Mouse (Mus musculus) hindbrain, embryonic 12.5 days (tissue): Measurements from ENCODE around the gene Vmn1r233. TPM values are rescaled to one million over a fixed set of nuclear protein-coding genes. Genes with fewer than 3 reads are reported as not detected.

ENCODE experiments used
- ATAC-seq: fragments of 200-750 bp; cut with Nextera tagmentation; 2 replicates; pipeline ENCODE4 v1.8.0; 2017; ENCODE audit warnings: moderate TSS enrichment; ENCODE audit not compliant: low FRiP score
- H3K27ac ChIP-seq: fragments of 300-500 bp; sonication (generic); 2 replicates; pipeline ENCODE4 v1.5.1; 2016; ENCODE audit warnings: mild to moderate bottlenecking
- H3K27me3 ChIP-seq: fragments of 300-500 bp; sonication (generic); 2 replicates; pipeline ENCODE4 v1.6.1; 2016; ENCODE audit warnings: mild to moderate bottlenecking
- H3K36me3 ChIP-seq: fragments of 300-500 bp; sonication (generic); 2 replicates; pipeline ENCODE4 v1.6.1; 2016; ENCODE audit warnings: mild to moderate bottlenecking
- H3K4me1 ChIP-seq: fragments of 300-500 bp; sonication (generic); 2 replicates; pipeline ENCODE4 v1.6.1; 2016
- H3K4me2 ChIP-seq: fragments of 300-500 bp; sonication (generic); replicated peaks from 2 replicates; pipeline ENCODE4 v1.6.1; 2016; ENCODE audit warnings: mild to moderate bottlenecking
- H3K4me3 ChIP-seq: fragments of 300-500 bp; sonication (generic); 2 replicates; pipeline ENCODE4 v1.5.1; 2016; ENCODE audit warnings: mild to moderate bottlenecking
- H3K9ac ChIP-seq: fragments of 300-500 bp; sonication (generic); 2 replicates; pipeline ENCODE4 v1.6.1; 2016; ENCODE audit warnings: mild to moderate bottlenecking, moderate library complexity
- H3K9me3 ChIP-seq: fragments of 300-500 bp; sonication (generic); replicated peaks from 2 replicates; pipeline ENCODE4 v1.6.1; 2016; ENCODE audit warnings: mild to moderate bottlenecking
- WGBS: fragments of 180-500 bp; shearing (Covaris S2); methylation state at CpG from one replicate; pipeline ENCODE4 v1.1.7; 2016; 5-methylcytosine and 5-hydroxymethylcytosine counted together
- polyA plus RNA-seq: library from polyadenylated mRNA; unstranded; fragments of >200 nt; fragmentation: Nextera tagmentation; extraction: Ambion mirVana; gene quantifications from 2 replicates; pipeline ENCODE4 v1.2.1, GENCODE M21; 2016

Gene Vmn1r233
- not detected in 2 replicates for polyA plus RNA-seq

- no peak within 1 kb of the TSS for H3K4me2 ChIP-seq
- H3K27me3 ChIP-seq: no peaks in the 10 kb centered on the region
- H3K4me1 ChIP-seq: no peaks in the 10 kb centered on the region
- H3K4me3 ChIP-seq: no peak within 1 kb of the TSS
- H3K9ac ChIP-seq: no peak within 1 kb of the TSS
- no peak for ATAC-seq
- no peaks in the 10 kb centered on the region for H3K9me3 ChIP-seq
- H3K27ac ChIP-seq: no peak within 1 kb of the TSS
- no peaks in the 10 kb centered on the region for H3K36me3 ChIP-seq
Observed at GRCm38 (mm10) chr17:20996364-20996763, at the start of gene Vmn1r233. Gene Vmn1r233 (minus strand): TSS chr17:20996464.

GRCm38 (mm10) chr17:21018410-21019080 is 22.3 kb upstream of the Vmn1r233 start:
- Histone ChIP-seq H3K36me3 (peaks cover 63% of the 10 kb centered on the region), H3K4me2 (no peak overlapping the region), H3K27ac (no peak overlapping the region), H3K4me1 (no peaks in the 10 kb centered on the region), H3K9ac (no peak overlapping the region), H3K27me3 (no peaks in the 10 kb centered on the region), H3K4me3 (no peak overlapping the region), H3K9me3 (no peaks in the 10 kb centered on the region)
- 90% methylated on average over 1 of the region's 1 CpGs for WGBS
- ATAC-seq: no peak

- Histone ChIP-seq H3K4me2 (peak overlapping the region; percentile 68), H3K9me3 (no peaks in the 10 kb centered on the region), H3K36me3 (peaks cover 19% of the 10 kb centered on the region), H3K4me3 (peak overlapping the region; percentile 66), H3K4me1 (peaks cover 14% of the 10 kb centered on the region), H3K27me3 (no peaks in the 10 kb centered on the region), H3K27ac (no peak overlapping the region), H3K9ac (peak overlapping the region; percentile 79)
- ATAC-seq: no peak
- 50% methylated on average over 1 of the region's 1 CpGs for WGBS
Observed at GRCm38 (mm10) chr17:21009726-21010125, 13.5 kb upstream of the Vmn1r233 start.

GRCm38 (mm10) chr17:21008382-21009331 is 12.4 kb upstream of the Vmn1r233 start, which contains the start of gene Zfp160:
Gene Zfp160 (plus strand): TSS chr17:21008903.
- peak; percentile 97 for ATAC-seq
- Histone ChIP-seq H3K4me2 (peak within 1 kb of the TSS; percentile 68), H3K36me3 (peaks cover 19% of the 10 kb centered on the region), H3K4me1 (peaks cover 14% of the 10 kb centered on the region), H3K9me3 (no peaks in the 10 kb centered on the region), H3K4me3 (peak within 1 kb of the TSS; percentile 66), H3K27ac (peak within 1 kb of the TSS; percentile 89), H3K27me3 (no peaks in the 10 kb centered on the region), H3K9ac (peak within 1 kb of the TSS; percentile 79)
- WGBS: 6% methylated on average over 36 of the region's 36 CpGs

- H3K36me3 ChIP-seq: no peaks in the 10 kb centered on the region
- H3K9ac ChIP-seq: no peak overlapping the region
- H3K4me3 ChIP-seq: no peak overlapping the region
- H3K4me2 ChIP-seq: no peak overlapping the region
- H3K9me3 ChIP-seq: no peaks in the 10 kb centered on the region
- no peaks in the 10 kb centered on the region for H3K27me3 ChIP-seq
- WGBS: 78% methylated on average over 2 of the region's 2 CpGs
- H3K27ac ChIP-seq: no peak overlapping the region
- no peak for ATAC-seq
- no peaks in the 10 kb centered on the region for H3K4me1 ChIP-seq
Observed at GRCm38 (mm10) chr17:20993716-20994115, 2.5 kb downstream of the Vmn1r233 start.

GRCm38 (mm10) chr17:20966681-20967080 is 29.6 kb downstream of the Vmn1r233 start:
- peaks cover 81% of the 10 kb centered on the region for H3K36me3 ChIP-seq
- no peak overlapping the region for H3K4me3 ChIP-seq
- no peak overlapping the region for H3K9ac ChIP-seq
- H3K9me3 ChIP-seq: no peaks in the 10 kb centered on the region
- no peak for ATAC-seq
- H3K4me1 ChIP-seq: no peaks in the 10 kb centered on the region
- H3K27ac ChIP-seq: no peak overlapping the region
- no peak overlapping the region for H3K4me2 ChIP-seq
- H3K27me3 ChIP-seq: no peaks in the 10 kb centered on the region

- no peak overlapping the region for H3K4me2 ChIP-seq
- no peak overlapping the region for H3K4me3 ChIP-seq
- 87% methylated on average over 4 of the region's 4 CpGs for WGBS
- ATAC-seq: no peak
- no peak overlapping the region for H3K27ac ChIP-seq
- H3K9ac ChIP-seq: no peak overlapping the region
- H3K36me3 ChIP-seq: peaks cover 94% of the 10 kb centered on the region
- no peaks in the 10 kb centered on the region for H3K27me3 ChIP-seq
- H3K9me3 ChIP-seq: no peaks in the 10 kb centered on the region
- H3K4me1 ChIP-seq: no peaks in the 10 kb centered on the region
Observed at GRCm38 (mm10) chr17:20965421-20965820, 30.8 kb downstream of the Vmn1r233 start.

- H3K9ac ChIP-seq: no peak overlapping the region
- no peaks in the 10 kb centered on the region for H3K4me1 ChIP-seq
- H3K9me3 ChIP-seq: no peaks in the 10 kb centered on the region
- WGBS: 95% methylated on average over 5 of the region's 5 CpGs
- H3K27me3 ChIP-seq: no peaks in the 10 kb centered on the region
- H3K4me3 ChIP-seq: no peak overlapping the region
- H3K36me3 ChIP-seq: peaks cover 98% of the 10 kb centered on the region
- H3K27ac ChIP-seq: no peak overlapping the region
- ATAC-seq: no peak
- no peak overlapping the region for H3K4me2 ChIP-seq
Observed at GRCm38 (mm10) chr17:20960386-20960785, 35.9 kb downstream of the Vmn1r233 start.

- Histone ChIP-seq H3K4me1 (peaks cover 33% of the 10 kb centered on the region), H3K4me2 (peak overlapping the region; percentile 81), H3K9me3 (no peaks in the 10 kb centered on the region), H3K36me3 (peaks cover 5% of the 10 kb centered on the region), H3K4me3 (peak overlapping the region; percentile 73), H3K27me3 (no peaks in the 10 kb centered on the region), H3K9ac (peak overlapping the region; percentile 84), H3K27ac (no peak overlapping the region)
- ATAC-seq: no peak
Observed at GRCm38 (mm10) chr17:20946636-20947035, 49.6 kb downstream of the Vmn1r233 start.

- H3K4me1 ChIP-seq: peaks cover 33% of the 10 kb centered on the region
- H3K27ac ChIP-seq: peak overlapping the region; percentile 97
- no peaks in the 10 kb centered on the region for H3K9me3 ChIP-seq
- H3K4me3 ChIP-seq: peak overlapping the region; percentile 73
- 1% methylated on average over 13 of the region's 13 CpGs for WGBS
- H3K4me2 ChIP-seq: peak overlapping the region; percentile 81
- no peaks in the 10 kb centered on the region for H3K27me3 ChIP-seq
- peak overlapping the region; percentile 84 for H3K9ac ChIP-seq
- no peak for ATAC-seq
- no peaks in the 10 kb centered on the region for H3K36me3 ChIP-seq
Observed at GRCm38 (mm10) chr17:20946026-20946565, 50.2 kb downstream of the Vmn1r233 start.

- WGBS: 1% methylated on average over 69 of the region's 69 CpGs
- Histone ChIP-seq H3K4me1 (peaks cover 33% of the 10 kb centered on the region), H3K27ac (peak within 1 kb of the TSS; percentile 97), H3K4me2 (peak within 1 kb of the TSS; percentile 81), H3K27me3 (no peaks in the 10 kb centered on the region), H3K9me3 (no peaks in the 10 kb centered on the region), H3K4me3 (peak within 1 kb of the TSS; percentile 73), H3K36me3 (no peaks in the 10 kb centered on the region), H3K9ac (peak within 1 kb of the TSS; percentile 84)
- peak; percentile 99 for ATAC-seq
Observed at GRCm38 (mm10) chr17:20944985-20945891, 51.0 kb downstream of the Vmn1r233 start, which contains the start of gene Ppp2r1a. Gene Ppp2r1a (plus strand): TSS chr17:20945311.
